Mouse (Mus musculus) retina, embryonic 14.5 days (tissue): ENCODE measurements at regions not wholly inside any gene's neighbourhood (a gene's known extent, or its start where the extent isn't known, plus 50 kb on each side); places are given as distances from the start of the nearest gene placed in this dataset.

ENCODE experiments used
- DNase-seq: peaks from one replicate; pipeline ENCODE4 v3.0.0-alpha.2; 2015; ENCODE audit warnings: low spot score

GRCm38 (mm10) chr3:4544730-4545129 lies 1205.9 kb upstream of the Gm8797 start:
- no peak for DNase-seq

- peak; percentile 14 for DNase-seq
Observed at GRCm38 (mm10) chr3:4546103-4546833, 1204.3 kb upstream of the Gm8797 start.

GRCm38 (mm10) chr3:4560664-4561063 lies 1189.9 kb upstream of the Gm8797 start:
- DNase-seq: no peak

- no peak for DNase-seq
Observed at GRCm38 (mm10) chr3:4582500-4582899, 1168.1 kb upstream of the Gm8797 start.

- no peak for DNase-seq
Observed at GRCm38 (mm10) chr3:4593977-4594523, 1156.6 kb upstream of the Gm8797 start.

- peak; percentile 80 for DNase-seq
Observed at GRCm38 (mm10) chr3:4594541-4594940, 1156.1 kb upstream of the Gm8797 start.
